Mouse (Mus musculus) splenic B cell, adult 2 months (primary cell): ENCODE data around the gene 5330417C22Rik.

Source experiments
- DNase-seq: peaks from one replicate; pipeline ENCODE4 v3.0.0-alpha.2; 2011; ENCODE audit warnings: low read depth, low spot score
- H3K27me3 ChIP-seq: 2 replicates; pipeline ENCODE4 v1.6.1; 2012; ENCODE audit warnings: mild to moderate bottlenecking, low read length, moderate library complexity, mixed read lengths; ENCODE audit not compliant: control insufficient read depth, poor library complexity, insufficient read depth, severe bottlenecking
- H3K36me3 ChIP-seq: 2 replicates; pipeline ENCODE4 v1.6.1; 2012; ENCODE audit warnings: mild to moderate bottlenecking, low read length, moderate library complexity, mixed read lengths; ENCODE audit not compliant: control insufficient read depth, poor library complexity, insufficient read depth, severe bottlenecking

5330417C22Rik gene

GRCm38 (mm10) chr3:108423006-108423405 lies 113.3 kb downstream of the 5330417C22Rik start:
- no peak for DNase-seq
- peaks cover 6% of the 10 kb centered on the region for H3K36me3 ChIP-seq
- H3K27me3 ChIP-seq: no peaks in the 10 kb centered on the region

GRCm38 (mm10) chr3:108415831-108416223 lies 120.5 kb downstream of the 5330417C22Rik start:
- DNase-seq: peak; percentile 78
- Histone ChIP-seq H3K27me3 (no peaks in the 10 kb centered on the region), H3K36me3 (no peaks in the 10 kb centered on the region)

GRCm38 (mm10) chr3:108414857-108415830 lies 121.2 kb downstream of the 5330417C22Rik start, which contains the start of gene Celsr2:
Gene Celsr2, minus strand, starts transcription at chr3:108415552.
- no peaks in the 10 kb centered on the region for H3K27me3 ChIP-seq
- no peaks in the 10 kb centered on the region for H3K36me3 ChIP-seq
- peak; percentile 14 for DNase-seq

DNA sequence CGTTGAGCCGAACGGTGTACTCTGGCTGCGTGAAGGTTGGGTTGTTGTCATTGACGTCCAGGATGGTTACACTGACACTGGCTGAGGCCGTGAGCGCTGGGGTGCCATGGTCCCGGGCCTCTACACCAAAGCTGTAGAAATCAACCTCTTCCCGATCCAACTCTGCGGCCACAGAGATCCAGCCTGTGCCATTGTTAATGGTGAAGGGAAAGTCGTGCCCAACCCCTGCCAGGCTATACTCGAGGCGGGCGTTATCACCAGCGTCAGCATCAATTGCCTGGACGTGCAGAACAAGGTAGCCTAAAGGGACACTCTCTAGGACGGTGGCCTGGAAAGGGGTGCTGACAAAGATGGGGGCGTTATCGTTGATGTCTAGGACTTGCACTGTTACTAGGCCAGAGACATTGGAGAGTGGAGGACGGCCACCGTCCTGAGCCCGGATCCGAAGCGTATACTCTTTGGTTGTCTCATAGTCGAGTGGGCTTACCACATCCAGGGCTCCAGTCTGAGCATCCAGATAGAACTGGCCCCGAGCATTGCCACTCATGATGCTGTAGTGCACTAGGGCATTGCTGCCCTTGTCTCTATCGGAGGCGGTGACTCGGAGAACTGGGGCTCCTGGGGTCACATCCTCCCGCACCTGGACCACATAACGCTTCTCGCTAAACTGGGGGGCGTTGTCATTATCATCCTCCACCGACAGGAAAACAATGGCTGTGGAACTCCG lies 122.5 kb downstream of the 5330417C22Rik start:
- Histone ChIP-seq H3K36me3 (no peaks in the 10 kb centered on the region), H3K27me3 (no peaks in the 10 kb centered on the region)
- DNase-seq: no peak

DNA sequence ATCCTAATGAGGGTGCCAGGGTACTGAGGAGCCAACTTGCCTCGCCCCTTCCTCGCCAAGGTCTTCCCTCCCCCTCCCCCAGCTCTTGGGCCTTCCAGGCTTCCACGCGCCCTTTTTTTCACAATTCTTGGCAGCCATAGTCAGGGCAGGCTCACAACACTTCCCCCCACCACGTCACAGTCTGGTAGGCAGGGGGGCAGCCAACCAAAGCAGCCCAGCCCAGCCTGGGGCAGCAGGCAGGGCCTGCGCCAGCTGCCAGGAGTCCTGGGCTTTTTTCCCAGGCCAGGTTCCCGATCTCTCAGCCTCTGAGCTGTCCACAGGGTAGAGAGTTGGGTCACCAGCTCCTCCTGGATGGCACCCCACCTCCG lies 124.6 kb downstream of the 5330417C22Rik start:
- DNase-seq: no peak
- Histone ChIP-seq H3K36me3 (no peaks in the 10 kb centered on the region), H3K27me3 (no peaks in the 10 kb centered on the region)

- Histone ChIP-seq H3K36me3 (no peaks in the 10 kb centered on the region), H3K27me3 (no peaks in the 10 kb centered on the region)
- DNase-seq: no peak
Observed at GRCm38 (mm10) chr3:108411026-108411753, 125.1 kb downstream of the 5330417C22Rik start.

DNA sequence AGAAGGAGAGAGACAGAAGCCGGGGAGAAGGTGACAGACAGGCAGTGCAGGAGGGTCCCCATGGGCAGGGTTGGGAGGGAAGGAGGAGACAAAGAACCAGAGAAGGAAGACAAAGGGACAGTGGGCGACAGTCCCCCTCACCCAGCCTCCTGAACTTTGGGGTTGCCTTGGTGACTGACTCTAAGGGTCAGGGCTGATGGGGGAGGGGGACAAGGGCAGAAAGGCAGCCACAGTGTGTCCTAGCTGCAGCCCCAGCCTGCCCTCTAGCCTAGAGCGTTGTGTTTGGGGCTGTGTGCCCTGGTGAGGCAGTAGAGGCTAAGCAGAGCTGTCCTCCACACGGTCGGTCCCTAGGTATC lies 126.0 kb downstream of the 5330417C22Rik start:
- no peaks in the 10 kb centered on the region for H3K27me3 ChIP-seq
- H3K36me3 ChIP-seq: no peaks in the 10 kb centered on the region
- no peak for DNase-seq

DNA sequence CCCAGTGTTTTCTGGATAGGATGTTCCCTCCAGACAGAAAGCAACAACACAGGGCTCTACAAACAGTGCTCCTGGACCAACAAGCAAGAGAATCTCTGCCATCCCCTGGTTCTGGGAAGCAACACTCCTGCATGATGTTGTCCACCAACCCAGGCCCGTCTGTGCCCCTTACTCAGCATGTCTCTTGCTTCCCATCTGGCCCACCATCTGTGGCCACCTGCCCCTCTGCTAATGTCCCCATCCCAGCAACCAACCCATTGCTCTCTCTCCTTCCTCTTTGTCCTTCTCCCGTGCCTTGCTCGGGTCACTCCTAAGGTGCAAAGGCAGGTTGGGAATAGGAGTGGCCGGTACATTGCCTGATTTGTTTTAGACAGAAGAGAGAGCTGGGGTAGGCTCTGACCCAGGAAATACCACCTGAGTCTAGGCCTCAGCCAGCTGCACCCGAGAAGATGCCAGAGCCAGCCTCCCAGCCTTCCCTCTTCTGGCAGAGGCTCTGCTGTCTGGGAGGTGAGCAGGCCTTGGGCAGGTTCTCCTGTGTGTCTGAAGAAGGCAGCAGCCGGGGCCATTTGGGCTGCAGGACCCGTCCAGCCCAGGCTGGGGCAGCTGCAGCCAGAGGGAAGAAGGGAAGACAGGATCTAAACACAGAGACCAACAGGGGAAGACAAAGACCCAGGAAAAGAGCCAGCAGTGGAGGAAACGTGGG lies 126.5 kb downstream of the 5330417C22Rik start:
- no peaks in the 10 kb centered on the region for H3K27me3 ChIP-seq
- DNase-seq: no peak

DNA sequence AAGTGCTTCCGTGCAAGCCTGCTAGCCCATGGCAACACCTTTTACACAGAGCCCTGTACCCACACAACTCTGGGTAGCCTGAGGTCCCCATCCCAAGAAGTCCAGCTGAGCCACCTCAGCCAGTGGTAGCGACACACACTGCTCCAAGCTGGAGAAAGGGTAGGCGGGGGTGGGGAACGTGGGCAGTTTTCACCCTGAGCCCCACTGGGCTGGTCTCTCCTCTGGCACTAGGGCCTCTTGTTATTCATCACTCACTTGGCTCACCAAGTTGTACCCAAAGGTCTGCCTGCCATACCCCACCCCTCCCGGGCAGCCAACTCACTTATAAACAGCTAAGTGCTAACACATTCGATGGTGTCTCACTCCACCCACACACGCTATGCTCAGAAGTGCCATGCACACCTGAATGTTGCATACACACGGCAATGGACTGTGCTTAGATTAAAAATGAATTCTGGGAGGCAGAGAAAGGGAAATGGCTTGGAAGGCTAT lies 127.8 kb downstream of the 5330417C22Rik start:
- no peak for DNase-seq
- Histone ChIP-seq H3K36me3 (no peaks in the 10 kb centered on the region), H3K27me3 (no peaks in the 10 kb centered on the region)

More for the DNA sequence above, 126.5 kb downstream of the 5330417C22Rik start:
- H3K36me3 ChIP-seq: no peaks in the 10 kb centered on the region

GRCm38 (mm10) chr3:108406306-108406885 lies 129.9 kb downstream of the 5330417C22Rik start:
- no peaks in the 10 kb centered on the region for H3K36me3 ChIP-seq
- no peak for DNase-seq
- no peaks in the 10 kb centered on the region for H3K27me3 ChIP-seq
